Mouse (Mus musculus) erythroblast, embryonic 14.5 days (primary cell): ENCODE measurements around the gene Tcirg1. TPM values are rescaled to one million over a fixed set of nuclear protein-coding genes. Genes with fewer than 3 reads are reported as not detected.

Experiments used
- H3K27me3 ChIP-seq: 2 replicates; pipeline ENCODE4 v1.6.1; 2012; ENCODE audit warnings: inconsistent platforms; ENCODE audit not compliant: control insufficient read depth
- H3K36me3 ChIP-seq: 2 replicates; pipeline ENCODE4 v1.6.1; 2012; ENCODE audit warnings: mild to moderate bottlenecking, inconsistent platforms; ENCODE audit not compliant: control insufficient read depth
- H3K4me1 ChIP-seq: 2 replicates; pipeline ENCODE4 v1.6.1; 2012; ENCODE audit warnings: inconsistent platforms; ENCODE audit not compliant: control insufficient read depth
- H3K4me3 ChIP-seq: replicated peaks from 2 replicates; pipeline ENCODE3; 2012; ENCODE audit warnings: moderate library complexity, mild to moderate bottlenecking, inconsistent platforms
- H3K9me3 ChIP-seq: 2 replicates; pipeline ENCODE4 v1.6.1; 2012; ENCODE audit warnings: low read length, inconsistent platforms, mixed read lengths; ENCODE audit not compliant: control insufficient read depth
- GATA1 ChIP-seq: IDR thresholded peaks from 2 replicates; pipeline ENCODE4 v1.6.1; 2012; ENCODE audit warnings: low read length, inconsistent platforms, mixed read lengths
- TAL1 ChIP-seq: IDR thresholded peaks from 3 replicates; pipeline ENCODE4 v1.6.1; 2012; ENCODE audit warnings: low read length, inconsistent platforms, mixed read lengths
- polyA plus RNA-seq: library from polyadenylated mRNA; stranded (reverse); fragments of >175 nt; gene quantifications from 2 replicates; pipeline ENCODE4 v1.2.3, GENCODE M21; 2012

Tcirg1 gene
- polyA plus RNA-seq, 1 experiment: 1.2 TPM

DNA sequence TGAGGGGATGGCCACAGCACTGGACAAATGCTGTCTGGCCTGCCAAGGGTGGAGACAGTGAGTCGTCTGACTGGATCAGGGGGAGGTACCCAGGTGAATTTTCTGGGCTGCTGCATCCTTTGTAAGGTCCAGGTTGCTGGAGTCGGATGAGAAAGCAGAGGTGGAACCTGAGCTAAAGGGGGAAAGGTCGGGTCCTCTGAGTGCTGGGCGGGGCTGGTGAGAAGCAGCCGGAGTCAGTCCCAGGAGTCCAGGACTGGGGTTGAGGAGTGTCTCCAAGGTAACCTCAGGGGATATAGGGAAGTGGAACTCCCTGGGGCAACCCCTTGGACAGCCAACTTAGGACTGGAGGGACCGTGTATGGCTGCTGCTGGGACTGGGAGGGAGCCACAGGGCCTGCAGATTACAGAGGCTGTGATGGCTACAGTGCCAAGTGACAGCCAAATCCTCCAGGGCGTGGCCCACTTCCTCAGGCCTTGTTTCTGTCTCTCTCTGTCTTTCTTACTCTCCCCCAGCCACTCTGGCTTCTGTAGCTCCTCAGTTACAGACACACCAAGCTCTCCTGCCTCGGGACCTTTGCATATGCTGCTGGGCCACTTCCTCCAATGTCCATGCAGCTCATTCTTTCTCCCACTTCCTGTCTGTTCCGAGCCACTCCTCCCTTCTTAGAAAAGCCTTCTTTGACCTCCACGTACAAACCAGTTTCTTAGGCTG is 15.9 kb upstream of the Tcirg1 start:
- peaks cover 11% of the 10 kb centered on the region for H3K4me1 ChIP-seq
- H3K27me3 ChIP-seq: no peaks in the 10 kb centered on the region
- no peaks in the 10 kb centered on the region for H3K36me3 ChIP-seq
- no peak overlapping the region for H3K4me3 ChIP-seq
- TF ChIP-seq TAL1: no peak
- TF ChIP-seq GATA1: no peak
- H3K9me3 ChIP-seq: no peaks in the 10 kb centered on the region

DNA sequence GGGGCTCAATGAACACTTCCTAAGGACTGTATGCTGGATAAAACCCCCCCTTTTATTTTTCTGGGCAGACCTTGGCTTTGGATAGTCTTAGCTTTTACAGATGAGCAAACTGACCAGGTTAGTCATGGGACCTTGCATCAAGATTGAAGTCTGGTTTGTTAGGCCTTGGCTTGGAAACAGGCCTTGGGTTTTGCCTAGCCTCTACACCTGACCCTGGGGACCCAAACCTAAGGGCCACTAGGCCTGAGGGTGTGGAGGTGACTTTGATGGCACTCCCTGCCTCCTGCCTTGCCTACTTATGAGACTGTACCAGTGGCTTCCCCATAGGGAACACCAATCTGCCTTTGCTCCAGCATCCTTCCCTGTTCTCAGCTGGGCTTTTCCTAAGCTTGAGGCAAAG is 13.0 kb upstream of the Tcirg1 start:
- peaks cover 9% of the 10 kb centered on the region for H3K4me1 ChIP-seq
- H3K9me3 ChIP-seq: no peaks in the 10 kb centered on the region
- no peaks in the 10 kb centered on the region for H3K36me3 ChIP-seq
- H3K4me3 ChIP-seq: no peak overlapping the region
- TF ChIP-seq TAL1 (no peak), GATA1 (no peak)
- no peaks in the 10 kb centered on the region for H3K27me3 ChIP-seq

GRCm38 (mm10) chr19:3916727-3917126 is 9.8 kb upstream of the Tcirg1 start:
- H3K36me3 ChIP-seq: no peaks in the 10 kb centered on the region
- H3K9me3 ChIP-seq: no peaks in the 10 kb centered on the region
- no peak overlapping the region for H3K4me3 ChIP-seq
- H3K4me1 ChIP-seq: peaks cover 30% of the 10 kb centered on the region
- H3K27me3 ChIP-seq: no peaks in the 10 kb centered on the region
- TF ChIP-seq GATA1: no peak
- TF ChIP-seq TAL1: no peak

GRCm38 (mm10) chr19:3914535-3914934 is 7.6 kb upstream of the Tcirg1 start:
- Histone ChIP-seq H3K9me3 (no peaks in the 10 kb centered on the region), H3K4me1 (peaks cover 37% of the 10 kb centered on the region), H3K36me3 (peaks cover 22% of the 10 kb centered on the region), H3K4me3 (no peak overlapping the region), H3K27me3 (no peaks in the 10 kb centered on the region)
- TF ChIP-seq TAL1 (no peak), GATA1 (no peak)

GRCm38 (mm10) chr19:3913692-3914091 is 6.8 kb upstream of the Tcirg1 start:
- peak overlapping the region; percentile 76 for H3K4me3 ChIP-seq
- TF ChIP-seq GATA1 (no peak), TAL1 (no peak)
- H3K27me3 ChIP-seq: no peaks in the 10 kb centered on the region
- H3K9me3 ChIP-seq: no peaks in the 10 kb centered on the region
- peaks cover 30% of the 10 kb centered on the region for H3K36me3 ChIP-seq
- H3K4me1 ChIP-seq: peaks cover 37% of the 10 kb centered on the region

DNA sequence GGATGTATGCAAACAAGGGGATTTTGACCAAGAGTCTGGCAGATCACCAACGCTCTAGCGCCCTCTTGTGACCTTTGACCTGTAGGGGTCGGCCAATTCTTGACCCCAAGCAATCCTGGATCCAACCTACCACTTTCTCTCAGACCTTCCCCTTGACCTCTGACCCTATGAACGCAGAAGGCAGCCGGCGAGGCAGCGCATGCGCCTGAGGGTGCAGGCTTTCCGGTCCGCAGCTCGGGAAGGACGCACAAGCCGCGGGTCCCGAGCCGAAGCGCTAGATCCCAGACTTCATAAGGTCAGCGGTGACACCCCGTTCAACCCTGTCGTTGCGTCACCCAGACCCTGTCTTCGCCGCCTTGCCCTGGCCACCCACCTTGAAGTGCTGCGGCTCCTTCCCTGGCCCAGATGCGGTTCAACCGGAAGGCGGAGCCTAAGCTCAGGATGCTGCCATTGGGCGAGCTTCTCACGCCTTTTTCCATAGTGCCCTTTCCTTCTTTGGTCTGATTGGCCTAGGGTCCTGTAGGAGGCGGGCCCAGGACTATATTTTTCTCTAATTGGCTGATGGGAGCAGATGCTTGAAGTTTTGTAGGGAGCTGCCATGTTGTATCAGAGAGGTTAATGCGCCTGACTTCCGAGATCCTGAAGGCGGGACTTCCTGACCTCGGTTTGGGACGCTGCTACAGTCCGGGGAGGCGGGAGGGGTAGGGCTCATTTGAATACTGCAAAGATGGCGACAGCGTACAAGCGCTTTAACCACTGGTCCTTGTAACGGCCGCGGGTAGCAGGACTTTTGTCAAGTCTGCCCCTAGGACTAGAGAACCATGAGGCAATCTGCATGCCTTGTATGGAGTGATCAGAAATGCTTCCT is 5.6 kb upstream of the Tcirg1 start, which contains the start of gene Ndufs8:
Ndufs8 (minus strand) TSS at position 438 of the 868 bp plus-strand sequence.
- no peaks in the 10 kb centered on the region for H3K9me3 ChIP-seq
- H3K27me3 ChIP-seq: no peaks in the 10 kb centered on the region
- peaks cover 41% of the 10 kb centered on the region for H3K36me3 ChIP-seq
- TF ChIP-seq TAL1: no peak
- no peak for TF ChIP-seq GATA1
- H3K4me3 ChIP-seq: peak within 1 kb of the TSS; percentile 76
- peaks cover 41% of the 10 kb centered on the region for H3K4me1 ChIP-seq

DNA sequence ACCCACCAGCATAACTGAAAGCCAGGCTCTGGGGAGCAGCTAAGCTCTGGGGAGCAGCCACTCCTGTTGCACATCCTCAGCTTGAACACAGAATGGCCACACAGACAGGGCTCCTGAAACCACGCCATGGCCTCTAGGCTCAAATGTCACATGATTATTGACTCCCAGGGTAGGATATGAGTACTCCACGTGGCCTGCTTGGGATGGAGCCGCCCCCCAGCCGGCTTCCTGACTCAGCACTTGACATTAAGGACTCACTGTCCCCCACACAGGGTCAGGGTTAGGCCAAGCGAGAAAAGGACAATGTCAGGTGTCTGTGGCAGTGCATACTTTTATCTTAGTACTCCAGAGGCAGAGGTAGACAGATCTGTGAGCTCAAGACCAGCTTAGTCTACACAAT is 3.3 kb upstream of the Tcirg1 start:
- Histone ChIP-seq H3K4me3 (no peak overlapping the region), H3K4me1 (peaks cover 63% of the 10 kb centered on the region), H3K9me3 (no peaks in the 10 kb centered on the region), H3K36me3 (peaks cover 44% of the 10 kb centered on the region), H3K27me3 (no peaks in the 10 kb centered on the region)
- no peak for TF ChIP-seq GATA1
- TF ChIP-seq TAL1: no peak

DNA sequence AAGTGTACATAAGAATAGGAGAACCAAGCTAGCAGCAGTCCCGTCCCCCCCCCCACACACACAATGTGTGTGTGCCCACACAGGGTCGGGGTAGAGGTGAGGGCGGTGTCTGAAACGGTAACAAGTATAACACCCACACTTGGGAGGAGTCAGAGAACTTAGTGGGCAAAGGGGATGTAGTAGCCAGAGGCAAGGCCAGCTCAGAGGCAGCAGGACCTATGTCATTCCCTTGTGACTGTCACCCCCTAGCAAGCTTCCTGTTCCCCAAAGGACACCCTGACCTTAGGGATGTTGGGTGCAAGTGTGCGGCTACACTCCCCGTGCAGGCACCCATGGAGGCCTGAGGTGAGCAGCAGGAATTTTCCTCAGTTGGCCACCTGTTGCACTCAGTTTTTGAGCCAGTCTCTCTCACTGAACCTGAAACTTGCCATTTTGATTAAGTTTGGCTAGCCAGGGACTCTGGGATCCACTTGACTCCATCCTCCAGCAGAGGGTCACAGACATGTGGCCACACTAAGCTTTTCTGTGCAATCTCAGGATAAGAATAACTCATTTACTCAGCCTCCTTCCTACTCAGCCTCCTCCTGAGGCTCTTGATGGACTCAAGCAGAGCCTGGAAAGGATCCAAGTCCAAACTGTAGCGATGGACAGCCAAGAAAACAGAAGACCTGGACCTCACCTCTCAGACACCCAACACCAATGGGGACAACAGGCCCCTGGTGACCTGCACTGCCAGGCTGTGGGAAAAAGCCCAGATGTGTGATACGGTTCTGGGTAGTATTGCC is 1.1 kb upstream of the Tcirg1 start:
- Histone ChIP-seq H3K4me3 (no peak overlapping the region), H3K36me3 (peaks cover 49% of the 10 kb centered on the region), H3K9me3 (no peaks in the 10 kb centered on the region), H3K27me3 (no peaks in the 10 kb centered on the region), H3K4me1 (peaks cover 47% of the 10 kb centered on the region)
- TF ChIP-seq TAL1 (no peak), GATA1 (no peak)

DNA sequence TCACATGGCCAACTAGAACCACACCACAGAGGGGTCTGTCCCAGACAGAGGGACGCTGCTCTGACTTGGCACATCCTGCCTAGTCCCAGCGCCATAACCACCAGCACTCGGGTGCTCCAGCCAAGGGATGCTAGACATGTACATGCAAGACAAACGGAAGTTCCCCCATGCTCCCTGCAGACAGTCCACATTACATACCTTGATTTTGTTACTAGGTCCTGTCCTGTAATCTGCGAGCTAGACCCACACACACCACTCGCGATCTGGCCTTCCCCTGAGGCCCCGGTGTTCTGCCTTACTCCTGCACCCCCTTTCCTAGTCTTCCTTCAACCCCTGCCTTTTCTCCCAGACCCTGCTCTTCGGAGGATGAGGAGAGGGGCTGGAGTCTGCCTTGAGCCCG is 607 bp downstream of the Tcirg1 start:
- Histone ChIP-seq H3K4me1 (peaks cover 34% of the 10 kb centered on the region), H3K4me3 (peak overlapping the region; percentile 70), H3K9me3 (no peaks in the 10 kb centered on the region), H3K27me3 (no peaks in the 10 kb centered on the region), H3K36me3 (peaks cover 59% of the 10 kb centered on the region)
- TF ChIP-seq TAL1 (no peak), GATA1 (no peak)
